Mouse (Mus musculus) adrenal gland, adult 8-10 months (tissue): ENCODE data around the gene Slc35a1. TPM values are rescaled to one million over a fixed set of nuclear protein-coding genes. Genes with fewer than 3 reads are reported as not detected.
A peak's percentile ranks its signal among the peaks of the same experiment; 100 is the strongest.

Experiments used
- DNase-seq: peaks from one replicate; pipeline ENCODE4 v3.0.0; 2022
- total RNA-seq, 4 experiments: library from RNA; stranded (reverse); gene quantifications; 2 replicates each; pipeline ENCODE4 v1.2.4; 2022

Slc35a1 gene
- total RNA-seq, 4 experiments from 2014 or later, result 42.8 to 55.2 (median 53.0) TPM

GRCm38 (mm10) chr4:34644779-34645178 is 42.5 kb downstream of the Slc35a1 start:
- DNase-seq, result no peak

- no peak for DNase-seq
Observed at GRCm38 (mm10) chr4:34640731-34641130, 46.5 kb downstream of the Slc35a1 start.

- no peak for DNase-seq
Observed at GRCm38 (mm10) chr4:34639745-34640364, 47.4 kb downstream of the Slc35a1 start.

GRCm38 (mm10) chr4:34637851-34638250 is 49.4 kb downstream of the Slc35a1 start:
- DNase-seq, result no peak

GRCm38 (mm10) chr4:34637386-34637785 is 49.9 kb downstream of the Slc35a1 start:
- no peak for DNase-seq

- DNase-seq, result no peak
Observed at GRCm38 (mm10) chr4:34636036-34636435, 51.2 kb downstream of the Slc35a1 start.

GRCm38 (mm10) chr4:34634129-34634528 is 53.1 kb downstream of the Slc35a1 start:
- DNase-seq, result no peak

GRCm38 (mm10) chr4:34629956-34630355 is 57.3 kb downstream of the Slc35a1 start:
- no peak for DNase-seq

GRCm38 (mm10) chr4:34626401-34626800 is 60.8 kb downstream of the Slc35a1 start:
- DNase-seq, result peak; percentile 53

GRCm38 (mm10) chr4:34625556-34625955 is 61.7 kb downstream of the Slc35a1 start:
- no peak for DNase-seq

- DNase-seq, result no peak
Observed at GRCm38 (mm10) chr4:34616146-34616545, 71.1 kb downstream of the Slc35a1 start.

GRCm38 (mm10) chr4:34615303-34615702 is 71.9 kb downstream of the Slc35a1 start:
- no peak for DNase-seq

GRCm38 (mm10) chr4:34614630-34615094 is 72.6 kb downstream of the Slc35a1 start, which contains the start of the genes Orc3 and Rars2:
Gene Orc3 (minus strand): TSS chr4:34614944.
Gene Rars2 (plus strand): TSS chr4:34614957.
- peak; percentile 89 for DNase-seq

GRCm38 (mm10) chr4:34613571-34614145 is 73.6 kb downstream of the Slc35a1 start:
- no peak for DNase-seq

Other genes with a start within 250 kb of the Slc35a1 start
- gene Akirin2, start 136.5 kb downstream of the Slc35a1 start, total RNA-seq, result 10 to 100 TPM; 62.4 to 84.6 (median 78.6) TPM
- 10 to 100 TPM; 58.4 to 78.6 (median 70.1) TPM for gene Orc3, start 72.5 kb downstream of the Slc35a1 start, total RNA-seq
- gene Rars2, start 72.5 kb downstream of the Slc35a1 start, total RNA-seq, result 10 to 100 TPM; 29.7 to 38.4 (median 35.2) TPM
- under 1 TPM; 0.31 to 1.00 (median 0.65) TPM for gene Cfap206, start 42.8 kb upstream of the Slc35a1 start, total RNA-seq
- not detected for gene Gm136, start 68.8 kb upstream of the Slc35a1 start, total RNA-seq
- gene Smim8, start 91.0 kb upstream of the Slc35a1 start, total RNA-seq, result 10 to 100 TPM; 17.3 to 26.2 (median 21.9) TPM
- gene Zfp292, start 195.5 kb upstream of the Slc35a1 start, total RNA-seq, result 10 to 100 TPM; 18.6 to 25.2 (median 22.2) TPM
- gene Cga, start 206.3 kb upstream of the Slc35a1 start, total RNA-seq, result not detected